Mouse (Mus musculus) liver, embryonic 14.5 days (tissue): ENCODE measurements at regions not wholly inside any gene's neighbourhood (a gene's known extent, or its start where the extent isn't known, plus 50 kb on each side); places are given as distances from the start of the nearest gene placed in this dataset.

Experiments
- CTCF ChIP-seq: IDR thresholded peaks from 2 replicates; pipeline ENCODE4 v1.5.1; 2016; ENCODE audit warnings: antibody characterized with exemption, low read depth, control low read depth
- EP300 ChIP-seq: IDR thresholded peaks from 2 replicates; pipeline ENCODE4 v1.6.1; 2016; ENCODE audit warnings: antibody characterized with exemption, low read depth

- TF ChIP-seq CTCF (no peak), EP300 (no peak)
These were observed 321.1 kb upstream of the Pmfbp1 start for GRCm38 (mm10) chr8:109172701-109173100.
